In genomic region chr14:26182380-26182779, GRCm38 (mm10) we compare ENCODE assay signal across 8 mouse cellular contexts. TPM values are rescaled to one million over a fixed set of nuclear protein-coding genes. Genes with fewer than 3 reads are reported as not detected.
DNase-seq lines count a peak whose midpoint lies in the region; TF ChIP-seq lines count a peak whose summit lies in the region.
"Not testable (repeated sequence)": the region's sequence is repeated elsewhere in the genome, so short reads cannot be mapped to it uniquely, and the experiment has no call there.
"Had no signal": no experiment of that assay in that cellular context is flagged by ENCODE, and none has a peak within 500 bp of the region (broad histone marks: within the 10 kb centered on the region; RNA-seq: fewer than 3 reads in every experiment).

Plac9b (minus strand) TSS chr14:26182480.

- not testable (repeated sequence) for H3K27ac ChIP-seq in brown adipose tissue, adult 24 weeks (replicated peaks; ENCODE audit: low read depth, low read length); kidney, adult 2 months (ENCODE audit: insufficient read depth, low read depth, low read length); spleen, adult 2 months (ENCODE audit: insufficient read depth, low read length)

- intact Hi-C loops in heart, postnatal 10 days (cut with DNase I); left cerebral cortex, postnatal 14 days (cut with DNase I): not testable (repeated sequence)

- not testable (repeated sequence) for H3K4me3 ChIP-seq in brown adipose tissue, adult 24 weeks (ENCODE audit: insufficient read depth, low read depth, low read length); kidney, adult 2 months (ENCODE audit: insufficient read depth, low read depth, low read length); spleen, adult 2 months (ENCODE audit: extremely low read depth, insufficient read depth, insufficient read length)

- TF ChIP-seq POLR2A in kidney, adult 2 months (IDR thresholded peaks at IDR 0.05; ENCODE audit: low read depth, low read length); spleen, adult 2 months (IDR thresholded peaks at IDR 0.05; ENCODE audit: low read depth, low read length): not testable (repeated sequence)

- not testable (repeated sequence) for H3K27me3 ChIP-seq in kidney, adult 2 months (replicated peaks; ENCODE audit: control insufficient read depth, insufficient read depth, low read length); spleen, adult 2 months (ENCODE audit: control insufficient read depth, insufficient read depth, low read length)

- not testable (repeated sequence) for H3K4me1 ChIP-seq in brown adipose tissue, adult 24 weeks (ENCODE audit: control insufficient read depth, insufficient read depth, insufficient read length, low read length); kidney, adult 2 months (ENCODE audit: control insufficient read depth, insufficient read depth, low read length); spleen, adult 2 months (ENCODE audit: control insufficient read depth, insufficient read depth, insufficient read length)

- no CpG with 5 or more reads among the region's 10 CpGs for WGBS in kidney, adult 2 months
- WGBS in spleen, adult 2 months: no CpG with 5 or more reads among the region's 10 CpGs

- not testable (repeated sequence) for TF ChIP-seq CTCF in kidney, adult 2 months (conservative IDR thresholded peaks at IDR 0.05; ENCODE audit: insufficient read depth, insufficient read length, low read depth, low read length); spleen, adult 2 months (IDR thresholded peaks at IDR 0.05; ENCODE audit: extremely low read depth, insufficient read depth, insufficient read length, insufficient replicate concordance)

- not testable (repeated sequence) for H3K36me3 ChIP-seq in kidney, adult 2 months (ENCODE audit: control insufficient read depth, insufficient read depth, low read length); spleen, adult 2 months (ENCODE audit: control insufficient read depth, insufficient read depth, low read length)

- DNase-seq in adrenal gland, adult 18-20 months (ENCODE audit: low spot score in 2 of 2); gastrocnemius, postnatal 25 days; heart, postnatal 10 days; kidney, adult 2 months; left cerebral cortex, postnatal 14 days (ENCODE audit: low spot score in 2 of 2); spleen, adult 2 months (ENCODE audit: low read depth in 1 of 2, low spot score in 2 of 2): not testable (repeated sequence)

RNA-seq across cellular contexts. Expression of gene Plac9b, which starts in this region (rescaled TPM):
- total RNA-seq in adrenal gland, adult 18-20 months (2021): 10 to 100 TPM; 39.6 to 53.4 TPM
- 81.7 and 83.1 TPM in 2 replicates for polyA plus RNA-seq in brown adipose tissue, adult 24 weeks (2012; ENCODE audit: insufficient read depth, insufficient read length, missing spikeins)
- 10 to 100 TPM; 26.0 to 59.2 TPM for total RNA-seq in gastrocnemius, postnatal 25 days (2021)
- total RNA-seq in heart, postnatal 10 days (2021): 10 to 100 TPM; 70.8 to 77.8 TPM
- 32.3 and 34.4 TPM in 2 replicates for polyA plus RNA-seq in kidney, adult 2 months (2012; rRNA removed)
- total RNA-seq in left cerebral cortex, postnatal 14 days (2021): 10 to 100 TPM; 11.6 to 12.5 TPM
- polyA plus RNA-seq in spleen, adult 2 months (2012; rRNA removed): 13.0 and 17.8 TPM in 2 replicates
- polyA plus RNA-seq: Patski had no signal
